ENCODE assay signal across 15 mouse cellular contexts in the genomic region with DNA sequence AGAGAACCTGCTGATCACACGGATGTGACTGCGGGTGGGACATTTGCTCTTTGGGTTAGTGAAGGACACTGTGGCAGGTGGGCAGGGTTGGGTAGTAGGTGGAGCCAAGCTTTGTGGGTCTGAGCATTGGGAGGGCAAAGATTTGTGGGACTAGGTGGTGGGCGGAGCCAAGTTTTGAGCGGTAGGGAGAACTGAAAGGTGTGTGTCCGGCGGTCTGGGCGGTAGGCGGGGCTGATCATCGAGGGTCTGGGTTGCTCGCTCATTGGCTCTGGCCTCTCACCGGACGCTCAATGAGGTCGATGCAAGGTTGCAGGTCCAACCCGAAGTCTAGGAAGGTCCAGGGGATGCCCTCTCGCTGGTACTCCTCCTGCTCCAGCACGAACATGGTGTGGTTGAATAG. TPM values are rescaled to one million over a fixed set of nuclear protein-coding genes. Genes with fewer than 3 reads are reported as not detected.
DNase-seq lines count a peak whose midpoint lies in the region; ATAC-seq lines count a peak whose summit lies in the region.
"Had no signal": no experiment of that assay in that cellular context is flagged by ENCODE, and none has a peak within 500 bp of the region (broad histone marks: within the 10 kb centered on the region; RNA-seq: fewer than 3 reads in every experiment).

No protein-coding gene starts in this region.

- peaks cover 36% of the 10 kb centered on the region for H3K27me3 ChIP-seq in kidney, embryonic 16.5 days (ENCODE audit: insufficient read depth, low read length)
- peaks cover 77% of the 10 kb centered on the region for H3K27me3 ChIP-seq in hindbrain, embryonic 13.5 days
- H3K27me3 ChIP-seq in neural tube, embryonic 12.5 days (replicated peaks): peaks cover 62% of the 10 kb centered on the region

- DNase-seq in kidney, postnatal 36 days: no peak
- DNase-seq in WW6 (ENCODE audit: low read depth, low spot score): peak; percentile 66
- no peak for DNase-seq in spleen, adult 12 weeks (ENCODE audit: low spot score)
- DNase-seq in heart, postnatal 25 days (ENCODE audit: low spot score): no peak
- DNase-seq: adrenal gland, adult 2 months; heart, adult 2 months; layer of hippocampus, postnatal 36 days; lung, adult 18-20 months; right cerebral cortex, postnatal 4 days had no signal

- H3K9ac ChIP-seq in kidney, embryonic 16.5 days (replicated peaks; ENCODE audit: low read length): no peak overlapping the region
- no peak overlapping the region for H3K9ac ChIP-seq in hindbrain, embryonic 13.5 days
- no peak overlapping the region for H3K9ac ChIP-seq in neural tube, embryonic 12.5 days

- ATAC-seq in kidney, embryonic 16.5 days (ENCODE audit: low FRiP score, low TSS enrichment): 0 out of 2 replicates have a peak, but pooled peaks have one; percentile 30
- no peak for ATAC-seq in hindbrain, embryonic 13.5 days (ENCODE audit: low FRiP score)
- ATAC-seq in neural tube, embryonic 12.5 days (ENCODE audit: low FRiP score, low read depth): no peak
- no peak for ATAC-seq in frontal cortex, adult (ENCODE audit: low TSS enrichment)
- ATAC-seq: inflammation-experienced regulatory T-cells, adult 6 months had no signal

- peak overlapping the region; percentile 36 for H3K4me2 ChIP-seq in kidney, embryonic 16.5 days (replicated peaks; ENCODE audit: low read depth, low read length)
- H3K4me2 ChIP-seq in hindbrain, embryonic 13.5 days: peak overlapping the region; percentile 32
- H3K4me2 ChIP-seq in neural tube, embryonic 12.5 days (replicated peaks): peak overlapping the region; percentile 44

- H3K4me1 ChIP-seq in kidney, embryonic 16.5 days (ENCODE audit: insufficient read depth, low read length): peaks cover 4% of the 10 kb centered on the region; the same call in 1 of the 2 replicates
- H3K4me1 ChIP-seq in hindbrain, embryonic 13.5 days (replicated peaks): peaks cover 6% of the 10 kb centered on the region; the same call in 1 of the 2 replicates
- no peaks in the 10 kb centered on the region for H3K4me1 ChIP-seq in neural tube, embryonic 12.5 days

- H3K4me3 ChIP-seq in kidney, embryonic 16.5 days (ENCODE audit: low read length): 0 out of 2 replicates have a peak overlapping the region, but pooled peaks have one; percentile 9
- H3K4me3 ChIP-seq in hindbrain, embryonic 13.5 days: peak overlapping the region; percentile 15; the same call in 1 of the 2 replicates
- no peak overlapping the region; the same call in 1 of the 2 replicates for H3K4me3 ChIP-seq in neural tube, embryonic 12.5 days
- H3K4me3 ChIP-seq: heart, adult 2 months; myocyte had no signal

- WGBS in kidney, embryonic 16.5 days: 3% methylated on average over 16 of the region's 16 CpGs
- 2% methylated on average over 16 of the region's 16 CpGs for WGBS in hindbrain, embryonic 13.5 days
- WGBS in neural tube, embryonic 12.5 days: 3% methylated on average over 16 of the region's 16 CpGs

- no peaks in the 10 kb centered on the region for H3K9me3 ChIP-seq in kidney, embryonic 16.5 days (ENCODE audit: low read length)
- H3K9me3 ChIP-seq in hindbrain, embryonic 13.5 days: no peaks in the 10 kb centered on the region
- no peaks in the 10 kb centered on the region for H3K9me3 ChIP-seq in neural tube, embryonic 12.5 days

- intact Hi-C loops in heart, postnatal 25 days (cut with DNase I): no loop called here

- H3K27ac ChIP-seq in kidney, embryonic 16.5 days (ENCODE audit: low read length): no peak overlapping the region
- no peak overlapping the region for H3K27ac ChIP-seq in hindbrain, embryonic 13.5 days
- no peak overlapping the region for H3K27ac ChIP-seq in neural tube, embryonic 12.5 days
- H3K27ac ChIP-seq: heart, adult 2 months had no signal

- no peaks in the 10 kb centered on the region for H3K36me3 ChIP-seq in kidney, embryonic 16.5 days (ENCODE audit: insufficient read depth, low read length)
- no peaks in the 10 kb centered on the region for H3K36me3 ChIP-seq in hindbrain, embryonic 13.5 days
- H3K36me3 ChIP-seq in neural tube, embryonic 12.5 days: no peaks in the 10 kb centered on the region

RNA-seq across cellular contexts. Expression of gene Myh14, which starts 32.0 kb away (rescaled TPM):
- polyA plus RNA-seq in kidney, embryonic 16.5 days (2015; fragmentation: Nextera tagmentation; extraction: Ambion mirVana): 1.7 and 2.0 TPM in 2 replicates
- polyA plus RNA-seq in hindbrain, embryonic 13.5 days (2015; fragmentation: Nextera tagmentation; extraction: Ambion mirVana): 1.9 and 2.3 TPM in 2 replicates
- 2.5 and 3.4 TPM in 2 replicates for polyA plus RNA-seq in neural tube, embryonic 12.5 days (2016; fragmentation: Nextera tagmentation; extraction: Ambion mirVana)
- total RNA-seq in heart, postnatal 25 days (2021): 10 to 100 TPM; 72.2 to 80.8 TPM
- polyA plus RNA-seq: inflammation-experienced regulatory T-cells, adult 6 months had no signal

RNA-seq across cellular contexts. Expression of gene Kcnc3, which starts 48.2 kb away (rescaled TPM):
- 0.11 and 0.14 TPM in 2 replicates for polyA plus RNA-seq in kidney, embryonic 16.5 days (2015; fragmentation: Nextera tagmentation; extraction: Ambion mirVana)
- 4.4 and 5.0 TPM in 2 replicates for polyA plus RNA-seq in hindbrain, embryonic 13.5 days (2015; fragmentation: Nextera tagmentation; extraction: Ambion mirVana)
- 2.6 and 3.7 TPM in 2 replicates for polyA plus RNA-seq in neural tube, embryonic 12.5 days (2016; fragmentation: Nextera tagmentation; extraction: Ambion mirVana)
- 1 to 10 TPM; 1.9 to 2.3 TPM for total RNA-seq in heart, postnatal 25 days (2021)
- polyA plus RNA-seq: inflammation-experienced regulatory T-cells, adult 6 months had no signal
